Mouse (Mus musculus): ENCODE measurements around the gene Tecr. TPM values are rescaled to one million over a fixed set of nuclear protein-coding genes. Genes with fewer than 3 reads are reported as not detected.

Tecr gene
- total and polyA plus RNA-seq, 3 experiments, result 74.2 to 229 TPM; not detected in 1

- no peaks in the 10 kb centered on the region for H3K36me3 ChIP-seq (ENCODE audit: control insufficient read depth in 1 of 2, insufficient read depth in 2 of 2, low read length in 2 of 2)
Measured at GRCm38 (mm10) chr8:83584771-83585170, 23.0 kb downstream of the Tecr start.

GRCm38 (mm10) chr8:83583236-83583635 lies 24.5 kb downstream of the Tecr start:
- DNase-seq (ENCODE audit: low read depth, low spot score), result no peak
- H3K36me3 ChIP-seq (ENCODE audit: control insufficient read depth in 1 of 2, insufficient read depth in 2 of 2, low read length in 2 of 2), result no peaks in the 10 kb centered on the region
- no peaks in the 10 kb centered on the region for H3K9me3 ChIP-seq (replicated peaks; ENCODE audit: insufficient read depth, low read length)
- no peak overlapping the region for H3K9ac ChIP-seq (ENCODE audit: control insufficient read depth, low read depth, low read length, poor library complexity, severe bottlenecking)
- no peak overlapping the region for H3K27ac ChIP-seq (ENCODE audit: control insufficient read depth, low read depth, low read length)
- no peak overlapping the region for H3K4me3 ChIP-seq (ENCODE audit: control insufficient read depth in 1 of 2, insufficient read depth in 1 of 2, low read depth in 2 of 2, low read length in 2 of 2)
- TF ChIP-seq MXI1 (IDR thresholded peaks at IDR 0.05; ENCODE audit: low read depth, low read length) (no peak), BHLHE40 (IDR thresholded peaks at IDR 0.05; ENCODE audit: borderline replicate concordance, low read depth, low read length) (no peak), TCF12 (IDR thresholded peaks at IDR 0.05; ENCODE audit: low read depth, low read length) (no peak), ZKSCAN1 (IDR thresholded peaks at IDR 0.05; ENCODE audit: low read depth, low read length) (no peak), NELFE (IDR thresholded peaks at IDR 0.05; ENCODE audit: low read depth, low read length) (no peak)
- no peaks in the 10 kb centered on the region for H3K27me3 ChIP-seq (ENCODE audit: control insufficient read depth in 1 of 2, insufficient read depth in 2 of 2, low read length in 2 of 2)
- peaks cover 9% of the 10 kb centered on the region; the same call in 1 of the 2 replicates for H3K79me2 ChIP-seq (ENCODE audit: control insufficient read depth, insufficient read depth, low read length, poor library complexity)
- no peaks in the 10 kb centered on the region for H3K4me1 ChIP-seq (ENCODE audit: control insufficient read depth in 1 of 2, insufficient read depth in 2 of 2, low read length in 2 of 2)

More at GRCm38 (mm10) chr8:83584771-83585170, 23.0 kb downstream of the Tecr start:
- Histone ChIP-seq H3K27me3 (ENCODE audit: control insufficient read depth in 1 of 2, insufficient read depth in 2 of 2, low read length in 2 of 2) (no peaks in the 10 kb centered on the region), H3K9me3 (replicated peaks; ENCODE audit: insufficient read depth, low read length) (no peaks in the 10 kb centered on the region), H3K79me2 (ENCODE audit: control insufficient read depth, insufficient read depth, low read length, poor library complexity) (peaks cover 9% of the 10 kb centered on the region; the same call in 1 of the 2 replicates), H3K27ac (ENCODE audit: control insufficient read depth, low read depth, low read length) (no peak overlapping the region), H3K4me1 (ENCODE audit: control insufficient read depth in 1 of 2, insufficient read depth in 2 of 2, low read length in 2 of 2) (no peaks in the 10 kb centered on the region), H3K4me3 (ENCODE audit: control insufficient read depth in 1 of 2, insufficient read depth in 1 of 2, low read depth in 2 of 2, low read length in 2 of 2) (no peak overlapping the region), H3K9ac (ENCODE audit: control insufficient read depth, low read depth, low read length, poor library complexity, severe bottlenecking) (no peak overlapping the region)
- TF ChIP-seq POLR2AphosphoS2 (IDR thresholded peaks at IDR 0.05; ENCODE audit: low read length) (no peak), SIN3A (IDR thresholded peaks at IDR 0.05; ENCODE audit: low read length) (no peak), ZNF384 (IDR thresholded peaks at IDR 0.05; ENCODE audit: low read depth, low read length) (no peak), POLR2AphosphoS5 (IDR thresholded peaks at IDR 0.05; ENCODE audit: borderline replicate concordance, low read depth, low read length) (no peak), HCFC1 (IDR thresholded peaks at IDR 0.05; ENCODE audit: low read depth, low read length) (no peak), NRF1 (IDR thresholded peaks at IDR 0.05; ENCODE audit: insufficient read depth, low read depth, low read length, poor library complexity, severe bottlenecking) (no peak), MAX (IDR thresholded peaks at IDR 0.05; ENCODE audit: low read length) (no peak), MYC (IDR thresholded peaks at IDR 0.05; ENCODE audit: low read depth, low read length) (no peak), ZKSCAN1 (IDR thresholded peaks at IDR 0.05; ENCODE audit: low read depth, low read length) (no peak), GABPA (IDR thresholded peaks at IDR 0.05; ENCODE audit: low read depth, low read length) (no peak)
- no peak for DNase-seq (ENCODE audit: low read depth, low spot score)

- no peak overlapping the region for H3K4me3 ChIP-seq (ENCODE audit: control insufficient read depth in 1 of 2, insufficient read depth in 1 of 2, low read depth in 2 of 2, low read length in 2 of 2)
Measured at GRCm38 (mm10) chr8:83582226-83582625, 25.5 kb downstream of the Tecr start.

More at GRCm38 (mm10) chr8:83582226-83582625, 25.5 kb downstream of the Tecr start:
- DNase-seq (ENCODE audit: low read depth, low spot score), result no peak
- Histone ChIP-seq H3K4me1 (ENCODE audit: control insufficient read depth in 1 of 2, insufficient read depth in 2 of 2, low read length in 2 of 2) (no peaks in the 10 kb centered on the region), H3K9me3 (replicated peaks; ENCODE audit: insufficient read depth, low read length) (no peaks in the 10 kb centered on the region), H3K79me2 (ENCODE audit: control insufficient read depth, insufficient read depth, low read length, poor library complexity) (peaks cover 6% of the 10 kb centered on the region; the same call in 1 of the 2 replicates), H3K9ac (ENCODE audit: control insufficient read depth, low read depth, low read length, poor library complexity, severe bottlenecking) (no peak overlapping the region), H3K27me3 (ENCODE audit: control insufficient read depth in 1 of 2, insufficient read depth in 2 of 2, low read length in 2 of 2) (no peaks in the 10 kb centered on the region), H3K27ac (ENCODE audit: control insufficient read depth, low read depth, low read length) (no peak overlapping the region), H3K36me3 (ENCODE audit: control insufficient read depth in 1 of 2, insufficient read depth in 2 of 2, low read length in 2 of 2) (no peaks in the 10 kb centered on the region)
- TF ChIP-seq ZC3H11A (IDR thresholded peaks at IDR 0.05; ENCODE audit: low read depth, low read length) (no peak), ETS1 (IDR thresholded peaks at IDR 0.05; ENCODE audit: low read depth, low read length) (no peak)
